Mouse (Mus musculus) CH12.LX (cell line): ENCODE results near the gene Itk. TPM values are rescaled to one million over a fixed set of nuclear protein-coding genes. Genes with fewer than 3 reads are reported as not detected.
"Not testable (repeated sequence)": the region's sequence is repeated elsewhere in the genome, so short reads cannot be mapped to it uniquely, and the experiment has no call there.

Experiments
- DNase-seq: peaks from one replicate; pipeline ENCODE4 v3.0.0-alpha.2; 2013; ENCODE audit errors: extremely low read depth
- H3K27ac ChIP-seq: 2 replicates; pipeline ENCODE4 v1.5.1; 2012; ENCODE audit warnings: low read depth, mild to moderate bottlenecking, control low read depth, moderate library complexity; ENCODE audit not compliant: insufficient read depth
- H3K27me3 ChIP-seq: replicated peaks from 2 replicates; pipeline ENCODE3; 2012; ENCODE audit warnings: inconsistent platforms
- H3K36me3 ChIP-seq, 2 experiments: replicated peaks in 1 of 2; 2 replicates each; pipeline versions ENCODE3 to v1.6.1; 2012; ENCODE audit warnings: inconsistent platforms in 1 of 2, low read length in 1 of 2, mild to moderate bottlenecking in 1 of 2, mixed read lengths in 1 of 2, moderate library complexity in 1 of 2; ENCODE audit not compliant: control insufficient read depth in 1 of 2, insufficient read depth in 1 of 2
- H3K4me1 ChIP-seq, 2 experiments: 2 replicates each; pipeline ENCODE4 v1.6.1; 2012; ENCODE audit warnings: inconsistent platforms in 1 of 2, moderate library complexity in 1 of 2; ENCODE audit not compliant: insufficient read depth in 2 of 2, control insufficient read depth in 1 of 2
- H3K4me2 ChIP-seq: 2 replicates; pipeline ENCODE4 v1.6.1; 2012; ENCODE audit warnings: low read depth, mild to moderate bottlenecking, control low read depth; ENCODE audit not compliant: poor library complexity, insufficient read depth, severe bottlenecking
- H3K4me3 ChIP-seq, 3 experiments: fragments of 150-350 bp in 1 of 3; sonication (generic) in 1 of 3; replicated peaks in 1 of 3; 2 replicates each; pipeline versions ENCODE3 to v1.5.1; 2011 to 2012; ENCODE audit warnings: low read depth in 2 of 3, low read length in 2 of 3, mild to moderate bottlenecking in 2 of 3, moderate library complexity in 2 of 3, control low read depth in 1 of 3, improper control_type of control experiment in 1 of 3, inconsistent platforms in 1 of 3, mixed read lengths in 1 of 3; ENCODE audit not compliant: poor library complexity in 1 of 3
- H3K79me2 ChIP-seq: replicated peaks from 2 replicates; pipeline ENCODE4 v1.6.1; 2012; ENCODE audit warnings: mild to moderate bottlenecking, moderate library complexity; ENCODE audit not compliant: control insufficient read depth, poor library complexity, insufficient read depth, severe bottlenecking; ENCODE audit errors: extremely low read depth
- H3K9ac ChIP-seq: 2 replicates; pipeline ENCODE4 v1.6.1; 2012; ENCODE audit warnings: low read depth, mild to moderate bottlenecking, control low read depth, moderate library complexity; ENCODE audit not compliant: insufficient read depth
- H3K9me3 ChIP-seq: replicated peaks from 2 replicates; pipeline ENCODE3; 2012; ENCODE audit warnings: low read length, inconsistent platforms, mixed read lengths
- CHD1 ChIP-seq: IDR thresholded peaks from 2 replicates; pipeline ENCODE4 v1.6.1; 2012; ENCODE audit warnings: low read depth, low read length, improper control_type of control experiment, inconsistent platforms
- CHD2 ChIP-seq: IDR thresholded peaks from 2 replicates; pipeline ENCODE4 v1.6.1; 2011; ENCODE audit warnings: low read length, improper control_type of control experiment
- CTCF ChIP-seq, 2 experiments: IDR thresholded peaks in 1 of 2; conservative IDR thresholded peaks in 1 of 2; 2 replicates each; pipeline ENCODE4 v1.5.1; 2011 to 2012; ENCODE audit warnings: low read depth in 2 of 2, low read length in 2 of 2, improper control_type of control experiment in 1 of 2, inconsistent platforms in 1 of 2, mild to moderate bottlenecking in 1 of 2, moderate library complexity in 1 of 2
- ETS1 ChIP-seq: conservative IDR thresholded peaks from 2 replicates; pipeline ENCODE4 v1.6.1; 2012; ENCODE audit warnings: low read depth, mild to moderate bottlenecking, inconsistent platforms, low read length, improper control_type of control experiment, moderate library complexity
- GABPA ChIP-seq: IDR thresholded peaks from 2 replicates; pipeline ENCODE4 v1.6.1; 2012; ENCODE audit warnings: low read depth, low read length, improper control_type of control experiment, inconsistent platforms; ENCODE audit not compliant: insufficient replicate concordance
- HCFC1 ChIP-seq: IDR thresholded peaks from 2 replicates; pipeline ENCODE4 v1.6.1; 2012; ENCODE audit warnings: low read depth, mild to moderate bottlenecking, inconsistent platforms, low read length, improper control_type of control experiment
- MAZ ChIP-seq: IDR thresholded peaks from 2 replicates; pipeline ENCODE4 v1.6.1; 2012; ENCODE audit warnings: low read depth, mild to moderate bottlenecking, inconsistent platforms, low read length, improper control_type of control experiment, moderate library complexity
- MXI1 ChIP-seq: IDR thresholded peaks from 2 replicates; pipeline ENCODE4 v1.6.1; 2011; ENCODE audit warnings: mild to moderate bottlenecking, low read depth, low read length, improper control_type of control experiment
- RAD21 ChIP-seq: IDR thresholded peaks from 2 replicates; pipeline ENCODE4 v1.6.1; 2011; ENCODE audit warnings: low read depth, mild to moderate bottlenecking, low read length, improper control_type of control experiment, moderate library complexity
- SIN3A ChIP-seq: IDR thresholded peaks from 2 replicates; pipeline ENCODE4 v1.6.1; 2012; ENCODE audit warnings: low read length, improper control_type of control experiment, inconsistent platforms
- SMC3 ChIP-seq: IDR thresholded peaks from 2 replicates; pipeline ENCODE4 v1.6.1; 2011; ENCODE audit warnings: low read depth, low read length, improper control_type of control experiment
- TBP ChIP-seq: conservative IDR thresholded peaks from 2 replicates; pipeline ENCODE4 v1.6.1; 2011; ENCODE audit warnings: low read depth, low read length, improper control_type of control experiment
- TCF12 ChIP-seq: IDR thresholded peaks from 2 replicates; pipeline ENCODE4 v1.6.1; 2014; ENCODE audit warnings: low read depth, mild to moderate bottlenecking, inconsistent platforms, low read length, improper control_type of control experiment
- UBTF ChIP-seq: IDR thresholded peaks from 2 replicates; pipeline ENCODE4 v1.6.1; 2012; ENCODE audit warnings: low read depth, mild to moderate bottlenecking, inconsistent platforms, low read length, improper control_type of control experiment, moderate library complexity
- ZKSCAN1 ChIP-seq: IDR thresholded peaks from 2 replicates; pipeline ENCODE4 v1.6.1; 2012; ENCODE audit warnings: low read depth, inconsistent platforms, low read length, improper control_type of control experiment, borderline replicate concordance
- ZMIZ1 ChIP-seq: IDR thresholded peaks from 2 replicates; pipeline ENCODE4 v1.6.1; 2012; ENCODE audit warnings: low read depth, mild to moderate bottlenecking, inconsistent platforms, low read length, improper control_type of control experiment
- ZNF384 ChIP-seq: IDR thresholded peaks from 2 replicates; pipeline ENCODE4 v1.6.1; 2012; ENCODE audit warnings: low read depth, low read length, improper control_type of control experiment, inconsistent platforms
- dilution Hi-C: fragments of 300-500 bp; cut with MboI; formaldehyde crosslinking; loops from 2 replicates; pipeline ENCODE4 v1.14.3; 2020; ENCODE audit warnings: low sequenced_read_pairs; ENCODE audit not compliant: extremely low pct_unique_long_range_greater_than_20kb, extremely low pct_ligation_motif_present
- in situ Hi-C: fragments of 300-500 bp; cut with MboI; formaldehyde crosslinking; loops from 3 replicates; pipeline ENCODE4 v1.14.3; 2019; ENCODE audit warnings: low sequenced_read_pairs, low pct_ligation_motif_present, low pct_unique_long_range_greater_than_20kb, mixed read lengths
- polyA plus RNA-seq: library from polyadenylated mRNA; unstranded; fragments of >175 nt; gene quantifications from 2 replicates; pipeline ENCODE4 v1.2.1, GENCODE M21; 2012; ENCODE audit warnings: low read depth; ENCODE audit not compliant: insufficient read length
- total RNA-seq, 2 experiments: library from RNA; depleted of rRNA; stranded (reverse); fragments of 300-350 nt in 1 of 2; fragments of >200 nt in 1 of 2; gene quantifications; 2 replicates each; pipeline ENCODE4 v1.2.3; 2012 to 2014

The Itk gene
- total and polyA plus RNA-seq, 3 experiments = 0.11 to 0.64 (median 0.17) TPM

DNA sequence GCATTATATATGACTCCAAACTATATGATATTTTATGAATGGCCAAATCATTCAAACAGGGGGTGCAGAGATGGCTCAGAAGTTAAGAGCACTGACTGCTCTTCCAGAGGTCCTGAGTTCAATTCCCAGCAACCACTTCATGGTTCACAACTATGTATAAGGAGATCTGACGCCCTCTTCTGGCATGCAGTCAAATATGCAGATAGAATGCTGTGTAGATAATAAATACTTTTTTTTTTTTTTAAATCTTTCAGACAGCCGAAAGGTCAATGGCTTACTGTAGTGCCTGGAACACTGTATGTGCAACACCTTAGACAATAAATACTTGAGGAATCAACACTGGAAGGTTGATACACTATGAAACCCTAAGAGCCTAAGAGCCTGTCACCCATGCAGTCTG is 40.8 kb upstream of the Itk start:
- no peak for DNase-seq
- Histone ChIP-seq H3K4me3 (no peak overlapping the region), H3K27me3 (no peaks in the 10 kb centered on the region), H3K4me1 (peaks cover 3 to 22% of the 10 kb centered on the region in 2 experiments; a peak in 3 of 4 replicates), H3K36me3 (no peaks in the 10 kb centered on the region), H3K9ac (no peak overlapping the region), H3K27ac (no peak overlapping the region), H3K79me2 (no peaks in the 10 kb centered on the region), H3K4me2 (no peak overlapping the region), H3K9me3 (peaks cover 12% of the 10 kb centered on the region)
- TF ChIP-seq RAD21 (peak; percentile 40), TCF12 (no peak), SMC3 (peak; percentile 53), ZNF384 (peak; percentile 65), MAZ (no peak), CTCF (conservative IDR thresholded peaks at IDR 0.05 in 1 of 2, IDR thresholded peaks at IDR 0.05 in 1 of 2; ENCODE audit: low read depth in 2 of 2, low read length in 2 of 2) (peak in 1 of 2 experiments; percentile 42; a peak in 2 of 4 replicates), UBTF (no peak), SIN3A (no peak)
- dilution Hi-C loops (no loop called here), in situ Hi-C loops (loop anchor here (5.0 kb wide), 1 partner anchor 153 kb away; no protein-coding TSS in a partner anchor)

DNA sequence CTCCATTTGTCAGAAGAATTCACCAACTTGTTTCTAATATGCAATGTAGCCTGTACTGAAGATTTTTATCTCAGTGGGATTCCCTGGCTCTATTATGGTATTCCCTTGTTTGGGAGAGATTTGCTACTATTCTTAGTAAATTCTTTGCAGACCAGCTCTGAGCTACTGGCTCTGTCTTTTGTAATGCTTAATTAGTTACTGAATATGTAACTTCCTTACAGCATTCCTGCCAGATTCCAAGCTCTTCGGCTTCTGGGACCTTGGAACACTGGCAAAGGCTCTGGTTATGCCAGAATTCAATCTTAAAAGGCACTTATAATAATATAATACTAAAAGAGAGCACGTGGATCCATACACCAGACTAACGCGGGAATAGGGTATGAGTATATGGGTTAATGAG is 38.8 kb upstream of the Itk start:
- DNase-seq, H3K79me2 ChIP-seq, H3K27me3 ChIP-seq, H3K4me2 ChIP-seq, H3K27ac ChIP-seq, H3K36me3 ChIP-seq, in situ Hi-C loops, H3K9ac ChIP-seq, H3K4me3 ChIP-seq, dilution Hi-C loops: not testable (repeated sequence)
- Histone ChIP-seq H3K4me1 (peaks cover 3 to 21% of the 10 kb centered on the region in 2 experiments; a peak in 3 of 4 replicates), H3K9me3 (peaks cover 12% of the 10 kb centered on the region)

DNA sequence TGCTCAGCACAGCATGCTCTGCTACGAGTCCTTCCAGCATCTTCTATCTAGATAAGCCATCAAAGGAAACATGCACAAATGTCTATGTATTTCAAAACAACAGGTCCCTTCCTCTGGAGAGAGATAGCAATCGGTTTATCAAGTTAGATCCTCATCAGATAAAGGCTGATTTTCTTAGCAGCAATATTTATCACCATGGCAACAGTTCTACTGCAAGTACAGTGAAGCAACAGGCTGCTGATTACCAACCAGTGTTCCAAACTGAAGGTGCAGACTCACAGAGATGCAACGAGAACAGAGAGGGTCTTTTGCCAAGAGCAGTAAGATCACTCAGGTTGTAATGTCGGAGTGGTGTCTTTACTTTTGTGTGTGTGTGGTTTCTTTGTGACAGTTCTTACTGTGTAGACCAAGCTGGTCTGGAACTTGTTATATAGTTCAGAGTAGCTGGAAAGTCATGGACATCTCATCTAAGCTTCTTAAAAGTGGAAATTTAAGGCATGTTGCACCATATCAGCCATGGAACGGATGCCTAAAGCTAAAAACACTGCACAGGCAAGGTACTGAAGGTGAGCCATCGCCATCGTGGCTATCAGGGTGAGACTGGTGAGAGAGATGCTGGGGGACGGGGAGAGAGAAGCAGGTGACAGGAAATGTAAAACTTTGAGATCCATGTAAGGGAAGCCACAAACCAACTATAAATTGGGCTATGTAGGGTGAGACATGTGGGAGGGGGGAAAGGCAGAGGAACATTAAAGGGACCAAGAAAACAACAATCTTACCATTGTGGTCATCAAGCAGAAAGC is 32.0 kb upstream of the Itk start:
- Histone ChIP-seq H3K9ac (no peak overlapping the region), H3K36me3 (no peaks in the 10 kb centered on the region), H3K9me3 (peaks cover 4% of the 10 kb centered on the region), H3K4me1 (peaks cover 11 to 46% of the 10 kb centered on the region in 2 experiments), H3K4me2 (no peak overlapping the region), H3K79me2 (no peaks in the 10 kb centered on the region), H3K4me3 (no peak overlapping the region), H3K27ac (no peak overlapping the region), H3K27me3 (no peaks in the 10 kb centered on the region)
- no peak for TF ChIP-seq ETS1
- TF ChIP-seq CHD2 = no peak
- TF ChIP-seq RAD21 = no peak
- no peak for TF ChIP-seq ZKSCAN1
- no peak for TF ChIP-seq SMC3
- TF ChIP-seq MXI1 = no peak
- no peak for TF ChIP-seq GABPA
- TF ChIP-seq TBP = no peak
- TF ChIP-seq UBTF = no peak
- no peak for TF ChIP-seq SIN3A
- no peak for TF ChIP-seq HCFC1
- TF ChIP-seq ZMIZ1 = no peak
- TF ChIP-seq CHD1 = no peak
- dilution Hi-C loops = no loop called here
- in situ Hi-C loops = no loop called here
- DNase-seq = no peak
